ENCODE assay signal across 25 mouse cellular contexts in genomic region chr1:140266047-140266446, GRCm38 (mm10). TPM values are rescaled to one million over a fixed set of nuclear protein-coding genes. Genes with fewer than 3 reads are reported as not detected.
DNase-seq lines count a peak whose midpoint lies in the region; ATAC-seq and TF ChIP-seq lines count a peak whose summit lies in the region.
"Had no signal": no experiment of that assay in that cellular context is flagged by ENCODE, and none has a peak within 500 bp of the region (broad histone marks: within the 10 kb centered on the region; RNA-seq: fewer than 3 reads in every experiment).

No protein-coding gene starts in this region.

- H3K36me3 ChIP-seq in forebrain, embryonic 14.5 days (ENCODE audit: control insufficient read depth, insufficient read depth, low read length): no peaks in the 10 kb centered on the region
- H3K36me3 ChIP-seq in forebrain, embryonic 11.5 days (ENCODE audit: control insufficient read depth, insufficient read depth, low read length): no peaks in the 10 kb centered on the region
- H3K36me3 ChIP-seq in heart, embryonic 12.5 days: no peaks in the 10 kb centered on the region
- no peaks in the 10 kb centered on the region for H3K36me3 ChIP-seq in kidney, adult 2 months (ENCODE audit: control insufficient read depth, insufficient read depth, low read length)
- no peaks in the 10 kb centered on the region for H3K36me3 ChIP-seq in intestine, embryonic 16.5 days (ENCODE audit: control insufficient read depth, insufficient read depth, low read length)
- H3K36me3 ChIP-seq: embryonic facial prominence, embryonic 13.5 days; hindbrain, embryonic 13.5 days; limb, embryonic 15.5 days; neural tube, embryonic 13.5 days had no signal

- H3K4me2 ChIP-seq in forebrain, embryonic 14.5 days (ENCODE audit: low read length): no peak overlapping the region
- no peak overlapping the region for H3K4me2 ChIP-seq in forebrain, embryonic 11.5 days (ENCODE audit: low read depth, low read length, severe bottlenecking)
- H3K4me2 ChIP-seq in heart, embryonic 12.5 days: no peak overlapping the region
- no peak overlapping the region for H3K4me2 ChIP-seq in intestine, embryonic 16.5 days (ENCODE audit: low read depth, low read length)
- H3K4me2 ChIP-seq: embryonic facial prominence, embryonic 13.5 days; hindbrain, embryonic 13.5 days; limb, embryonic 15.5 days; neural tube, embryonic 13.5 days had no signal

- no peak overlapping the region for H3K4me3 ChIP-seq in forebrain, embryonic 14.5 days (ENCODE audit: low read depth, low read length)
- no peak overlapping the region for H3K4me3 ChIP-seq in forebrain, embryonic 11.5 days (ENCODE audit: low read depth, low read length)
- no peak overlapping the region for H3K4me3 ChIP-seq in heart, embryonic 12.5 days
- no peak overlapping the region for H3K4me3 ChIP-seq in kidney, adult 2 months (ENCODE audit: insufficient read depth, low read depth, low read length)
- H3K4me3 ChIP-seq in intestine, embryonic 16.5 days (ENCODE audit: low read length): no peak overlapping the region
- H3K4me3 ChIP-seq: embryonic facial prominence, embryonic 13.5 days; hindbrain, embryonic 13.5 days; layer of hippocampus, adult 2 months; limb, embryonic 15.5 days; megakaryocyte, embryonic 14.5 days; neural tube, embryonic 13.5 days had no signal

- no peak for TF ChIP-seq POLR2A in kidney, adult 2 months (IDR thresholded peaks at IDR 0.05; ENCODE audit: low read depth, low read length)

- no peak for ATAC-seq in forebrain, embryonic 14.5 days
- no peak for ATAC-seq in forebrain, embryonic 11.5 days (replicated peaks; ENCODE audit: low FRiP score)
- no peak for ATAC-seq in heart, embryonic 12.5 days (ENCODE audit: insufficient number of reproducible peaks, low FRiP score)
- ATAC-seq in intestine, embryonic 16.5 days: peak; percentile 70
- ATAC-seq: CD4-positive, CD25-positive, alpha-beta regulatory T cell, adult 4 months; inflammation-experienced regulatory T-cells, adult 6 months; liver, postnatal 0 days had no signal

- no peaks in the 10 kb centered on the region for H3K27me3 ChIP-seq in forebrain, embryonic 14.5 days (replicated peaks; ENCODE audit: control insufficient read depth, insufficient read depth, low read length)
- H3K27me3 ChIP-seq in forebrain, embryonic 11.5 days (ENCODE audit: control insufficient read depth, insufficient read depth, low read length): no peaks in the 10 kb centered on the region
- H3K27me3 ChIP-seq in heart, embryonic 12.5 days (replicated peaks): no peaks in the 10 kb centered on the region
- no peaks in the 10 kb centered on the region for H3K27me3 ChIP-seq in kidney, adult 2 months (replicated peaks; ENCODE audit: control insufficient read depth, insufficient read depth, low read length)
- H3K27me3 ChIP-seq in intestine, embryonic 16.5 days (replicated peaks; ENCODE audit: control insufficient read depth, insufficient read depth, low read length): no peaks in the 10 kb centered on the region
- H3K27me3 ChIP-seq: embryonic facial prominence, embryonic 13.5 days; hindbrain, embryonic 13.5 days; limb, embryonic 15.5 days; megakaryocyte, embryonic 14.5 days; neural tube, embryonic 13.5 days had no signal

- no peak overlapping the region for H3K27ac ChIP-seq in forebrain, embryonic 14.5 days (ENCODE audit: low read depth, low read length)
- no peak overlapping the region for H3K27ac ChIP-seq in forebrain, embryonic 11.5 days (ENCODE audit: low read depth, low read length)
- H3K27ac ChIP-seq in heart, embryonic 12.5 days (ENCODE audit: poor library complexity, severe bottlenecking): 0 out of 2 replicates have a peak overlapping the region, but pooled peaks have one; percentile 47
- H3K27ac ChIP-seq in kidney, adult 2 months (ENCODE audit: insufficient read depth, low read depth, low read length): 0 out of 2 replicates have a peak overlapping the region, but pooled peaks have one; percentile 50
- H3K27ac ChIP-seq in intestine, embryonic 16.5 days (ENCODE audit: low read length): no peak overlapping the region; the same call in 1 of the 2 replicates
- H3K27ac ChIP-seq: embryonic facial prominence, embryonic 13.5 days; hindbrain, embryonic 13.5 days; kidney, postnatal 0 days; limb, embryonic 15.5 days; neural tube, embryonic 13.5 days had no signal

- H3K9ac ChIP-seq in forebrain, embryonic 14.5 days (ENCODE audit: low read length): no peak overlapping the region
- no peak overlapping the region for H3K9ac ChIP-seq in forebrain, embryonic 11.5 days (ENCODE audit: low read length)
- no peak overlapping the region for H3K9ac ChIP-seq in heart, embryonic 12.5 days
- no peak overlapping the region for H3K9ac ChIP-seq in intestine, embryonic 16.5 days (ENCODE audit: low read depth, low read length)
- H3K9ac ChIP-seq: embryonic facial prominence, embryonic 13.5 days; hindbrain, embryonic 13.5 days; limb, embryonic 15.5 days; liver, postnatal 0 days; neural tube, embryonic 13.5 days had no signal

- 75% methylated on average over 5 of the region's 5 CpGs for WGBS in forebrain, embryonic 14.5 days
- WGBS in forebrain, embryonic 11.5 days: 78% methylated on average over 5 of the region's 5 CpGs
- 69% methylated on average over 5 of the region's 5 CpGs for WGBS in heart, embryonic 12.5 days
- 68% methylated on average over 5 of the region's 5 CpGs for whole genome bisulfite sequencing in kidney, adult 2 months
- 79% methylated on average over 5 of the region's 5 CpGs for WGBS in intestine, embryonic 16.5 days

- H3K4me1 ChIP-seq in forebrain, embryonic 14.5 days (ENCODE audit: control insufficient read depth, insufficient read depth, low read length): 0 out of 2 replicates have a peak, but pooled peaks cover 2% of the 10 kb centered on the region
- H3K4me1 ChIP-seq in forebrain, embryonic 11.5 days (replicated peaks; ENCODE audit: control insufficient read depth, insufficient read depth, low read length): no peaks in the 10 kb centered on the region
- H3K4me1 ChIP-seq in heart, embryonic 12.5 days (replicated peaks): peaks cover 16% of the 10 kb centered on the region
- H3K4me1 ChIP-seq in kidney, adult 2 months (ENCODE audit: control insufficient read depth, insufficient read depth, low read length): no peaks in the 10 kb centered on the region
- H3K4me1 ChIP-seq in intestine, embryonic 16.5 days (ENCODE audit: control insufficient read depth, insufficient read depth, low read length): peaks cover 4% of the 10 kb centered on the region
- H3K4me1 ChIP-seq: embryonic facial prominence, embryonic 13.5 days; hindbrain, embryonic 13.5 days; limb, embryonic 15.5 days; megakaryocyte, embryonic 14.5 days had no signal

- H3K9me3 ChIP-seq in forebrain, embryonic 14.5 days (replicated peaks; ENCODE audit: control insufficient read depth, low read length): no peaks in the 10 kb centered on the region
- H3K9me3 ChIP-seq in forebrain, embryonic 11.5 days (ENCODE audit: control insufficient read depth, low read length): no peaks in the 10 kb centered on the region
- H3K9me3 ChIP-seq in heart, embryonic 12.5 days (replicated peaks): no peaks in the 10 kb centered on the region; the same call in 1 of the 2 replicates
- no peaks in the 10 kb centered on the region for H3K9me3 ChIP-seq in intestine, embryonic 16.5 days (ENCODE audit: control insufficient read depth, low read length)
- H3K9me3 ChIP-seq: embryonic facial prominence, embryonic 13.5 days; hindbrain, embryonic 13.5 days; limb, embryonic 15.5 days; megakaryocyte, embryonic 14.5 days; neural tube, embryonic 13.5 days had no signal

- DNase-seq in forebrain, embryonic 14.5 days (ENCODE audit: low spot score): peak; percentile 40
- DNase-seq in forebrain, embryonic 11.5 days (ENCODE audit: low spot score): no peak
- DNase-seq in heart, adult 9 months (ENCODE audit: low spot score in 2 of 2): no peak
- DNase-seq in kidney, adult 2 months: no peak
- no peak for DNase-seq in kidney, adult 18-20 months
- DNase-seq in frontal cortex, postnatal 36 days (ENCODE audit: low spot score in 2 of 2): no peak
- DNase-seq: adrenal gland, postnatal 14 days; cerebellum, adult 11-12 months; cerebellum, postnatal 14 days; layer of hippocampus, postnatal 36 days; liver, postnatal 0 days; lung, postnatal 14 days; midbrain, embryonic 14.5 days; thymus, postnatal 36 days had no signal

- no peak for TF ChIP-seq CTCF in kidney, adult 2 months (conservative IDR thresholded peaks at IDR 0.05; ENCODE audit: insufficient read depth, insufficient read length, low read depth, low read length)

RNA-seq across cellular contexts. Expression of gene Kcnt2, which starts 20.1 kb away (rescaled TPM):
- polyA plus RNA-seq in forebrain, embryonic 14.5 days (2014; fragmentation: Nextera tagmentation; extraction: Ambion mirVana): 1.9 and 2.7 TPM in 2 replicates
- 1.6 and 2.1 TPM in 2 replicates for polyA plus RNA-seq in forebrain, embryonic 11.5 days (2014; fragmentation: Nextera tagmentation; extraction: Ambion mirVana)
- 1.0 and 1.3 TPM in 2 replicates for polyA plus RNA-seq in heart, embryonic 12.5 days (2016; fragmentation: Nextera tagmentation; extraction: Ambion mirVana)
- polyA plus RNA-seq in kidney, adult 2 months (2012; rRNA removed): 0.23 and 0.26 TPM in 2 replicates
- 1.3 and 1.6 TPM in 2 replicates for polyA plus RNA-seq in intestine, embryonic 16.5 days (2015; fragmentation: Nextera tagmentation; extraction: Ambion mirVana)
- polyA plus RNA-seq: CD4-positive, CD25-positive, alpha-beta regulatory T cell, adult 4 months; inflammation-experienced regulatory T-cells, adult 6 months had no signal

Comparison
In these comparisons a context has a peak if more than half of its experiments do, and no peak if none do; other contexts are left out.
1. H3K27ac ChIP-seq: peak in heart, embryonic 12.5 days (single experiment) and kidney, adult 2 months (single experiment); none in forebrain, embryonic 14.5 days (single experiment), forebrain, embryonic 11.5 days (single experiment) and intestine, embryonic 16.5 days (single experiment).